Mouse (Mus musculus): ENCODE measurements at regions not wholly inside any gene's neighbourhood (a gene's known extent, or its start where the extent isn't known, plus 50 kb on each side); places are given as distances from the start of the nearest gene placed in this dataset.

- TF ChIP-seq CTCF (conservative IDR thresholded peaks at IDR 0.05 in 1 of 2, IDR thresholded peaks at IDR 0.05 in 1 of 2; ENCODE audit: low read depth in 2 of 2, low read length in 2 of 2) (no peak), MEF2A (IDR thresholded peaks at IDR 0.05; ENCODE audit: borderline replicate concordance, low read depth, low read length) (no peak), CHD1 (IDR thresholded peaks at IDR 0.05; ENCODE audit: low read depth, low read length) (no peak), KAT2A (IDR thresholded peaks at IDR 0.05; ENCODE audit: insufficient replicate concordance, low read length) (no peak), GABPA (IDR thresholded peaks at IDR 0.05; ENCODE audit: insufficient replicate concordance, low read depth, low read length) (no peak), EP300 (IDR thresholded peaks at IDR 0.05; ENCODE audit: low read length) (no peak)
Observed at GRCm38 (mm10) chr17:52312043-52312442, 290.5 kb upstream of the Kcnh8 start.

Data from CH12.LX (cell line).